Mouse (Mus musculus) forebrain, embryonic 14.5 days (tissue): Measurements from ENCODE around the gene Itga9. TPM values are rescaled to one million over a fixed set of nuclear protein-coding genes. Genes with fewer than 3 reads are reported as not detected.
A peak's percentile ranks its signal among the peaks of the same experiment; 100 is the strongest.

Experiments used
- ATAC-seq: fragments of 200-750 bp; cut with Nextera tagmentation; 2 replicates; pipeline ENCODE4 v1.8.0; 2017; ENCODE audit warnings: mild to moderate bottlenecking, moderate library complexity
- DNase-seq: peaks from one replicate; pipeline ENCODE4 v3.0.0-alpha.2; 2015; ENCODE audit warnings: low spot score
- H3K27ac ChIP-seq: fragments of 300-500 bp; sonication (generic); 2 replicates; pipeline ENCODE4 v1.5.1; 2014; ENCODE audit warnings: low read depth, mild to moderate bottlenecking, control low read depth, low read length, moderate library complexity
- H3K27me3 ChIP-seq: fragments of 300-500 bp; sonication (generic); replicated peaks from 2 replicates; pipeline ENCODE4 v1.6.1; 2014; ENCODE audit warnings: low read length, control low read depth, mixed read lengths; ENCODE audit not compliant: control insufficient read depth, insufficient read depth
- H3K36me3 ChIP-seq: fragments of 300-500 bp; sonication (generic); 2 replicates; pipeline ENCODE4 v1.6.1; 2014; ENCODE audit warnings: low read length, control low read depth; ENCODE audit not compliant: control insufficient read depth, insufficient read depth
- H3K4me1 ChIP-seq: fragments of 300-500 bp; sonication (generic); 2 replicates; pipeline ENCODE4 v1.6.1; 2014; ENCODE audit warnings: antibody characterized with exemption, low read length, control low read depth; ENCODE audit not compliant: control insufficient read depth, insufficient read depth
- H3K4me2 ChIP-seq: fragments of 300-500 bp; sonication (generic); 2 replicates; pipeline ENCODE4 v1.6.1; 2014; ENCODE audit warnings: mild to moderate bottlenecking, control low read depth, low read length
- H3K4me3 ChIP-seq: fragments of 300-500 bp; sonication (generic); 2 replicates; pipeline ENCODE4 v1.5.1; 2014; ENCODE audit warnings: low read depth, low read length, control low read depth
- H3K9ac ChIP-seq: fragments of 300-500 bp; sonication (generic); 2 replicates; pipeline ENCODE4 v1.6.1; 2014; ENCODE audit warnings: mild to moderate bottlenecking, low read length, control low read depth, moderate library complexity
- H3K9me3 ChIP-seq: fragments of 300-500 bp; sonication (generic); replicated peaks from 2 replicates; pipeline ENCODE4 v1.6.1; 2016; ENCODE audit warnings: low read length, control low read depth, mixed read lengths; ENCODE audit not compliant: control insufficient read depth
- WGBS: fragments of 180-500 bp; shearing (Covaris S2); extraction: QIAGEN DNeasy Blood & Tissue Kit; methylation state at CpG from one replicate; pipeline ENCODE4 v1.1.7; 2014; 5-methylcytosine and 5-hydroxymethylcytosine counted together
- polyA plus RNA-seq: library from polyadenylated mRNA; unstranded; fragments of >200 nt; fragmentation: Nextera tagmentation; extraction: Ambion mirVana; gene quantifications from 2 replicates; pipeline ENCODE4 v1.2.1, GENCODE M21; 2014

Itga9 gene
- polyA plus RNA-seq, 1 experiment from 2014 or later: 0.88 TPM

- DNase-seq (no peak), ATAC-seq (no peak)
- H3K36me3 ChIP-seq: no peaks in the 10 kb centered on the region
- no peak overlapping the region for H3K9ac ChIP-seq
- H3K27ac ChIP-seq: no peak overlapping the region
- no peaks in the 10 kb centered on the region for H3K9me3 ChIP-seq
- H3K4me1 ChIP-seq: no peaks in the 10 kb centered on the region
- H3K27me3 ChIP-seq: no peaks in the 10 kb centered on the region
- WGBS: 85% methylated on average over 2 of the region's 2 CpGs
- no peak overlapping the region for H3K4me3 ChIP-seq
- H3K4me2 ChIP-seq: no peak overlapping the region
These were observed 294.2 kb downstream of the Itga9 start for GRCm38 (mm10) chr9:118900677-118901076.

GRCm38 (mm10) chr9:118901917-118902316 is 295.4 kb downstream of the Itga9 start:
- ATAC-seq (peak; percentile 72), DNase-seq (peak; percentile 72)

DNA sequence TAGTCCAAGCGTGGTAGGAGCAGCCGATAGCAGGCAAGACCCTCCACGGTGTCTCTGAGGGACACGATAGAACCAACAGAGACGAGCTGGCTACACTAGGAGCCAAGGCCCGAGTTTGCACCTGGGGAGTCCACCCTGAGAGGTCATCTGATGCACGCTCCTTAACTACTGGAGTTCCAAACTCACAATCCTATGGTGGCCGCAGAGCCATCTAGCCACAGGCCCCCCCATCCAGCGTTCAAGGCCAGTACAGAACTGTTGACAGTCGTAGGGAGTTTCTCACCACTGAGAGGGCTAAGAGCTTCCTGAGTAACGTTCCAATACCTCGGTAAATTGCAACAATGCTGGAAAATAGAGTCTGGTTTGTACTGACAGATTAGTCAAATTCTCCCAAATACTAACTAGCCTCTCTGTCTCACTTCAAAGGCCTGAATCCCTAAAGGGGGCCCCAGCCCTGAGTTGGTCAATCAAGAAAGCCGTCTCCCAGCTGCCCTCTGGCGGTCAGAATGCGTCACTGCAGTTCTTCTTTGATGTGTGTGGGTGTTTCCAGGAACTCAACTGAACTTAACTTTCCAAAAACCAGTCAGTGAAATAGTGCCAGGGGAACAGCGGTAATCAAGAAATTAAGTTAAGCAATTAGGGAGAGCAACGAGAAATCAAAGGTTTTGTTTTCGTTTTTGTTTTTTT is 301.6 kb downstream of the Itga9 start:
- Histone ChIP-seq H3K4me1 (no peaks in the 10 kb centered on the region), H3K4me2 (no peak overlapping the region), H3K36me3 (no peaks in the 10 kb centered on the region), H3K9ac (no peak overlapping the region), H3K9me3 (no peaks in the 10 kb centered on the region), H3K27me3 (no peaks in the 10 kb centered on the region), H3K4me3 (no peak overlapping the region), H3K27ac (no peak overlapping the region)
- 50% methylated on average over 18 of the region's 18 CpGs for WGBS
- DNase-seq (peak; percentile 85), ATAC-seq (peak; percentile 62; the same call in 1 of the 2 replicates)

More at GRCm38 (mm10) chr9:118901917-118902316, 295.4 kb downstream of the Itga9 start:
- no peaks in the 10 kb centered on the region for H3K4me1 ChIP-seq
- H3K4me3 ChIP-seq: no peak overlapping the region
- 24% methylated on average over 6 of the region's 6 CpGs for WGBS
- no peaks in the 10 kb centered on the region for H3K27me3 ChIP-seq
- no peak overlapping the region for H3K27ac ChIP-seq
- H3K36me3 ChIP-seq: no peaks in the 10 kb centered on the region
- no peak overlapping the region for H3K4me2 ChIP-seq
- H3K9me3 ChIP-seq: no peaks in the 10 kb centered on the region
- no peak overlapping the region for H3K9ac ChIP-seq

- no peak overlapping the region for H3K4me3 ChIP-seq
- no peaks in the 10 kb centered on the region for H3K36me3 ChIP-seq
- DNase-seq (no peak), ATAC-seq (no peak)
- H3K27ac ChIP-seq: no peak overlapping the region
- WGBS: 95% methylated on average over 9 of the region's 9 CpGs
- no peak overlapping the region for H3K9ac ChIP-seq
- no peaks in the 10 kb centered on the region for H3K4me1 ChIP-seq
- H3K4me2 ChIP-seq: no peak overlapping the region
- no peaks in the 10 kb centered on the region for H3K9me3 ChIP-seq
- no peaks in the 10 kb centered on the region for H3K27me3 ChIP-seq
These were observed 306.6 kb downstream of the Itga9 start for GRCm38 (mm10) chr9:118913048-118913447.

- Histone ChIP-seq H3K4me2 (no peak overlapping the region), H3K4me3 (no peak overlapping the region), H3K27me3 (no peaks in the 10 kb centered on the region), H3K9ac (no peak overlapping the region), H3K4me1 (no peaks in the 10 kb centered on the region), H3K9me3 (no peaks in the 10 kb centered on the region), H3K36me3 (no peaks in the 10 kb centered on the region), H3K27ac (no peak overlapping the region)
- WGBS: 89% methylated on average over 3 of the region's 3 CpGs
- no peak for ATAC-seq
- no peak for DNase-seq
These were observed 307.1 kb downstream of the Itga9 start for GRCm38 (mm10) chr9:118913613-118914012.

GRCm38 (mm10) chr9:118914589-118914988 is 308.1 kb downstream of the Itga9 start:
- no peaks in the 10 kb centered on the region for H3K36me3 ChIP-seq
- no peak overlapping the region for H3K9ac ChIP-seq
- ATAC-seq (no peak), DNase-seq (no peak)
- H3K4me1 ChIP-seq: no peaks in the 10 kb centered on the region
- no peak overlapping the region for H3K4me3 ChIP-seq
- WGBS: 26% methylated on average over 8 of the region's 8 CpGs
- H3K27ac ChIP-seq: no peak overlapping the region
- H3K27me3 ChIP-seq: no peaks in the 10 kb centered on the region
- no peak overlapping the region for H3K4me2 ChIP-seq
- no peaks in the 10 kb centered on the region for H3K9me3 ChIP-seq

GRCm38 (mm10) chr9:118915290-118915689 is 308.8 kb downstream of the Itga9 start:
- Histone ChIP-seq H3K27ac (no peak overlapping the region), H3K9ac (no peak overlapping the region), H3K9me3 (no peaks in the 10 kb centered on the region), H3K27me3 (no peaks in the 10 kb centered on the region), H3K4me2 (no peak overlapping the region), H3K4me1 (0 out of 2 replicates have a peak, but pooled peaks cover 4% of the 10 kb centered on the region), H3K36me3 (no peaks in the 10 kb centered on the region), H3K4me3 (no peak overlapping the region)
- no peak for ATAC-seq
- WGBS: 58% methylated on average over 5 of the region's 5 CpGs
- no peak for DNase-seq

DNA sequence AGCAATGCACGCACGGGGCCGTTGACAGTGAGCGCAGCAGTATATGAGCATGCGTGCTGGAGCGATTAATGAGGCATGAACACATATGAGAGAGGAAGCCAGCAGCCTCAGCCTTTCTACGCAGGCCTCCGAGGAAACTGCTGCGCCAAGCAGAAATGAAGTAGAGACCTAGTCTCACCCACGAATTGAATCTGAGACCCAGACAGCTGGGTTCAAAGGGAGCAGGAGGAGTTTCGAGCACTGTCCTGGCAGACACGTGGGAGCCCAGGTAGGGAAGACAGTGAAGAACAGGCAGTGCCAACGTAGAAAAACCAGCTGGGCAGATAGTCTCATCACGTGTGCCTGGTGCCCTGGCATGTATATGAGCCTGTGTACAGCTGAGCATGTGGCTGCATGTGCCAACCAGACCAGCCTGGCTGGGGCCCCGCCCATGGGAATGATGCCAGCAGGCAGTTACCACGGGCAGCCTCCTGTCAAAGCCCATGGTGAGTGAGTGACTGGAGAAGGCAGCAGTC is 313.2 kb downstream of the Itga9 start:
- H3K9ac ChIP-seq: no peak overlapping the region
- WGBS: 68% methylated on average over 16 of the region's 16 CpGs
- no peak overlapping the region for H3K27ac ChIP-seq

DNA sequence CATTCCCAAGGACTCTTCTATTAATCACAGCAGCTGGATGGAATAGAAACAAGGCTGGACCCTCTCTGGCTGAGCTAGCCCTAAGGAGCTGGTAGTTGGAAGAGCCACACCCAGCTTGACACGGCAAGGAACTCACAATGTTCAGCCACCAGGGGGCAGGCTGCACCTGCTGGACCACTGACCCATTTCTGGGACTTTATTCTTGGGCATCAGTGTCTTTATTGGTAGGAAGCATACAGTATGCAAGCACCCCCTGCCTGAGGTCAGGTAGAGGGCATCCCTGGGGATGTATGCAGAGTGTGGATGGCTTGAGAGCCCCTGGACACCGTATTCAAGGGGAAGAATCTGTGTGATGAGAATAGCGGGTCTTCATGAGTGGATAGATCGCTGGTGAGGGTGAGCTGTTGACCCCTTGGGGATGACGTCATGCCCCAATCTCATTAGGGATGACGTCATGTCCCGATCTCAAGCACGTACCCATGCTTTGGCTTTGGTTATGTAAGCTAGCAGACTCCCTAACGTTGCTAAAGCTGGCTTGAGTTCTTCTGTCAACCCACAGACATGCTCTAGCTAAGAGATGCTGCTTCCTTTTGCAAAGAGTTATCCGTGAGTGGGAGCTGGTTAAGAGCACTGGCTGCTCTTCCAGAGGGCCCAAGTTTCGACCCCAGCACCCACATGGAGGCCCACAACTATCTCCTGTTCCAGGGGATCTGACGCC is 314.5 kb downstream of the Itga9 start:
- Histone ChIP-seq H3K4me3 (no peak overlapping the region), H3K36me3 (no peaks in the 10 kb centered on the region), H3K4me1 (peaks cover 11% of the 10 kb centered on the region), H3K9ac (no peak overlapping the region), H3K4me2 (no peak overlapping the region), H3K27ac (no peak overlapping the region), H3K9me3 (no peaks in the 10 kb centered on the region), H3K27me3 (no peaks in the 10 kb centered on the region)
- peak; percentile 81 for DNase-seq
- 49% methylated on average over 12 of the region's 12 CpGs for WGBS
- peak; percentile 3 for ATAC-seq

More for the DNA sequence above, 313.2 kb downstream of the Itga9 start:
- Histone ChIP-seq H3K9me3 (no peaks in the 10 kb centered on the region), H3K4me2 (no peak overlapping the region), H3K4me3 (no peak overlapping the region), H3K4me1 (peaks cover 7% of the 10 kb centered on the region), H3K27me3 (no peaks in the 10 kb centered on the region), H3K36me3 (no peaks in the 10 kb centered on the region)
- ATAC-seq: peak; percentile 54
- peak; percentile 62 for DNase-seq
